Mouse (Mus musculus): Measurements from ENCODE around the gene Ola1.

- TF ChIP-seq EP300 (IDR thresholded peaks at IDR 0.05; ENCODE audit: low read depth) = peak; percentile 7; the same call in 1 of the 2 replicates
- peak; percentile 39 for TF ChIP-seq CTCF (IDR thresholded peaks at IDR 0.05; ENCODE audit: low read depth)
Observed at GRCm38 (mm10) chr2:73066307-73067167, 152.2 kb downstream of the Ola1 start.

Data from liver, postnatal 0 days (tissue).